Mouse (Mus musculus): Measurements from ENCODE around the gene Cacna2d4. TPM values are rescaled to one million over a fixed set of nuclear protein-coding genes. Genes with fewer than 3 reads are reported as not detected.

Gene Cacna2d4
- polyA plus RNA-seq, 1 experiment: 0.01 TPM

DNA sequence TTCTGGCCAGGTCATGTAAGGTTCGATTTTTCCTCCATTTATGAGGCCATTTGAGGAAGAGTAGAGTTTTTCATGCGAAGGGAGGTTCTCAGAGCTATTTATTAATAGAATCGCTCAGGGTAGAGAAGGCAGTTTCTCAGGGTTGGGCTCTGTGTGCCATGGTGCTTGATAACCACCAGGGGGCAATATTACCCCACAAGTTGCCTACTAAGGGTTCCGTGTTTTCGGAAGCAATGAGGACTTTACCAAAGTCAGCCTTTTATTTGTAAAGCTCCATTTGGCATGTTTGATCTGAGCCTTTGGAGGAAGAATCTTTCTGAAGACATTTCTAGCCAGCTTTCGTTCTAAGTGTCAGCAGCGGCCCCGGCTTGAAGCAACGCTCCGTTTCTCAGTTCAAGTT, 16.0 kb upstream of the Cacna2d4 start:
- no peak for DNase-seq (ENCODE audit: low read depth)

DNA sequence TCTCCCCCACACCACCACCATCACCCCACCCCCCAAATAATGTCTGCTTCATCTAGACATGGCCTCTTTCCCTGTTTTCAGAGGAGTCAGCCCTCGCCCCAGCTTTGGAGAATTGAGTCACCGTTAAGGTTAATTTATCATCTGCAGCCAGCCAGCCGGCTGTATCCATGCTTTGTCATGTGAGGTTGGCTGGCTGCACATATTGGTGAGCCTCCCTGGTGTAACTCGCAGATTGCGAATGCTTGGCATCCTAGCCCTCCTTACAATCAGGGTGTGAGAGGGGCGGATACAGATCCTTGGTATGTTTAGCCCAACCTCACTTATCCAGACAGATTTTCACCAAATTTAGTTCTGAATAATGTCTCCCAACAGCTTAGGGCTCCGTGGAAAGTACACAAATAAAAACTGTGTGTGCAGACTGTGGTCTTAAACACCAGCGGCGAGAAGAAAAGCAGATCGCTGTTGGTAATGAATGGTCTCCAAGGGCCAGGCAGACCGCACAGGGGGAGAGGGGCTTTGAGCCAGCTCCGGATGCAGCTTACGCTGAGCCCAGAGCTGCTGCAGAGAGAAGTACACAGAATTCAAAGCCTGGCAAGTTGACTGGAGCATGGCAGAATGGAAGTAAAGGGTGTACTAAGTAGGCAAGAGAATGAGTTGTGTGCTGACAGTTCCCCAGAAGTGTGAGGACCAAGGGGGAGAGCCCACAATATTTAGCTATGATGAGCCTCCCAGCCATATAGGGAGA, 11.7 kb upstream of the Cacna2d4 start:
- no peak for DNase-seq (ENCODE audit: low read depth)

DNA sequence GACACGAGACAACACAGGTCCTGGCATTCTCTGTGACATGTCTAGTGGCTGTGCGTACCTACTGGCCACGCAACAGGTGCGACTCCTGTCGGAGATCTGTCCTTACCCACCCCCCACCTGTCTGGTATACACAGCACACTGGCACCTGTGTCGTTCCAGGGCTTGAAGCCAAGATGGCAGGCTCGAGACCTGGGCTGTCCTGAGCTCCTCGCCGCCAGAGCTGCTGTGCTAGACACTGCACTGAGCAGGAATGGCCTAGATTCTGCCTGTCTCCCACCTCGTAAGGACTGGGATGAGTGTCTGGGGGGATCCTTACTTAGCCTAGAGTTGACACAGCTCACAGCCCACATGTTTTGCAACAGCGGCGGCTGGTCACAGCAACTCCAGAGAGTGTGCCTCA, 11.1 kb upstream of the Cacna2d4 start:
- no peak for DNase-seq (ENCODE audit: low read depth)

DNA sequence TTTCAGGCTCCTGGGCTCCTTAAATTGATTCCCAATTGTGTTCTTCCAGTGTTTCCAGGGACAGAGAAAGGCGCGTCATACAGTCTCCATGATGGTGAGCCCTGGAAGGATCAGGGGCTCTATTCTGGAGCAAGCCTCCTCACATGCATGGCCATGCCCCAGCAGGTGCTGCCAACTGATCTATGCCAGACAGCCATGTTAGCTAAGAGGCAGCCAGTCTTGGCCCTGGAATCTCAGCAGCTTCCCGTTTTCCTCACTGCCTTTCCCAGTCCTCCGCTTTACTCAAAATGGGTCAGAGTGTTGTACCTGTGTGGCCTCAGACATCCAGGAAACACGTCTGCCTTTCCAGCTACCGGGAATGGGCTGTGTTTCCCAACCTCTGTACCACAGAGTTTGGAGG, 10.6 kb upstream of the Cacna2d4 start:
- DNase-seq (ENCODE audit: low read depth): no peak

DNA sequence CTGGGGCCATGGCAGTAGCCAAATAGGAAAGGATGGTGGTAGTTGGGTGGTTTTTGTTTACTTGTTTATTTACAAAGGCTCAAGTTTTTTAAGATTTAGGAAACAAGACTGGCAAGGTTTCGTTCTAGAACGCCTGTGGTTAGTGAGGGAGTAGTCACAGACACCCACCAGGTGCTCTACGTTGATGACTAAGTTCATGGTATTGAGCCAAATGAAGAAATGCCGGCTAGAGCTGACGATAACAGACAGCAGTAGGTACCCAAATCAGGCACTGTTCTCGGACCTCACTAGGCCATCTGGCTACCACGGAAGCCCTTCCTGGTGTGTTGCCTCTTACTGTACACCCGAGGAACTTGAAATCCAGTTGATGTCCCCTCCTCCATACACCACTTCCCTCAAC, 9.3 kb upstream of the Cacna2d4 start:
- no peak for DNase-seq (ENCODE audit: low read depth)

DNA sequence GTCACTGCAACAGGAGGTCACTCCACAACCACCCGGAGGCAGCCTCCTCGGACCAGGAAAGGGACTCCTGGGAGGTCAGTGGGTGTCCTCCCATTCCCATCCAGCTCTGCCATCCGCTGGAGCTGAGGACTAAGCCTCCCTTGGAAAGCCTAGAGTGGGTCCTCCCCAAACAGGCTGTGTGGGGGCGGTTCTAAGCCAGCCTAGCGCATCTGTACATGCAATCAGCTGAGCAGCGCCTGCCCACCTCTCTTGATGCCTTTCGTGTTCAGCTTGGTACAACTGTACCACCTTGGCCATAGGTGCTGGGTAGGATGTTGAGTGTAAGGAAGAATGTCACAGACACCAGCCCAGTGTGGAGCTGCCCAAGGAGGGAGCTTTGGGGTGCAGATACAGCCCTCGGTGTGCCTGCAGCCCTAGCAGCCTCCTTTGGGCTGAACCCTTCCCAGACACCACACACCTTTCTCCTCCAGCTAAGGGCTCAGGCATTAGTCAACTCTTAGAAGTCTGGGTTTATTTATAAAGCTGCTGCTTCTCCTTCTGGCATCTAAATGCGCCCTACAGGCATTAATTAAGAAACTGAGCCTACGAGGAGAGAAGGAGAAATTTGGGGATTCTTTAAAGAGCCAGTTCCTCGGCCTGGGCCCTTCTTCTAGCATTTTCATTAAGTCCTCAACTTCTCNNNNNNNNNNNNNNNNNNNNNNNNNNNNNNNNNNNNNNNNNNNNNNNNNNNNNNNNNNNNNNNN, 7.3 kb upstream of the Cacna2d4 start:
- no peak for DNase-seq (ENCODE audit: low read depth)

DNA sequence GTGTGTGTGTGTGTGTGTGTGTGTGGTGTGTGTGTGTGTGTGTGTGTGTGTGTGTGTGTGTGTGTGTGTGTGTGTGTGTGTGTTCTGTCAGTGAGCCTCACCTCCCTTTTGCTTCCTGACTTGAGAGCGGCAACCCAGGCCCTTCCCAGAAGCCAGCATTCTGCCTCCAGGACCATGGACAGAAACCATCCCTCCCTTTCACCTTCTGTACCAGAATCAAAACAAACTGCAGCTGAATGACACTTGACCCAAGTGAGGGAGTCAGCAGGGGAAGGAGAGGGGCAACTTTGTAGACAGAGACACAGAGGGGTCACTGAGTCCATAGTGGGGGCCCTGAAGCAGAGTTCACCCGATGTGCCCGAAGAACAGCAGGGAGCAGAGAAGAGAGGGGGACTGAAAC, 3.3 kb upstream of the Cacna2d4 start:
- DNase-seq (ENCODE audit: low read depth): no peak

DNA sequence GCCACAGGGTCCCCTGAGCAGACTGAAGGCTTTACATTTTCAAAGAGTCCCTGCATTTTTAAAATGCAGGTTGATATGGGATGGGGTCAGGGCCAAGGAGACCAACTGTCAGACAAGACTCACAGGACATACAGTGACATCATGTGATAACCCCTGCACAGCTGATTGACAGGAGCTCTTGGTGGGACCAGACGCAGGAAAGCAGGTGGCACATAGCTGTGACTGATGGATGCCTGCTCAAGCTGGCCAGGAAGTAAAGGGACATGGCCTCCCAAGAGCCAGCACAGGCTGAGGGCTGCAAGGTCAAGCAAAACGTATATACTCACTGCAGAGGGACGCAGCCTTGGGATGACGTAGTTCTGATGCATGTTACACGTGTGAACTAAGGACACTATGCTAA, 885 bp upstream of the Cacna2d4 start:
- no peak for DNase-seq (ENCODE audit: low read depth)

DNA sequence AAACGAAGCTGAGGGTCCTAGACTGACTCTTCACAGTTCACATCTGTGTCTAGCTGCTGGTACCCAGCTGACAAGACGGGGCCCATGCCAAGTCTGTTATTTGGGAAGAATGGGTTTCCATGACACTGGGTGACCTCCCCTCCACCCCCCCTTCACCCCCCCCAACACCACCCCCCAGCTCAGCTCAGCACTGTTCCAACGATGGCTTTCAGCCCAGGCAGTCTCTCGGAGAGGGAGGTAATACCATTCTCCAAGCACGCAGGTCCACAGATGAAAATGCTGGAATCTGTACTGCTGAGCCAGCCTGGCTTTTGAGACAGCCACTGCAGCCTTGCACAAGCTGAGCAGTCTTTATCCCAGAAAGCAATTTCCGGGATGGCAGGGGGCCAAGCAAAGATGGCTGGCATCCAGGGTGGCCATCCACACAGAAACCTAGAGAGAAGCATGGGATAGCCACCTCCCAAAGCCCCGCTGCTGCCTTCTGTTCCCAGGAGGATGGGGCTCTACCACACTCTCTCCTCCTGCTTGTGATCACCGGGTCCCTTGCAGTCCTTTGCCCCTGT, 1.2 kb downstream of the Cacna2d4 start:
- DNase-seq (ENCODE audit: low read depth): no peak

DNA sequence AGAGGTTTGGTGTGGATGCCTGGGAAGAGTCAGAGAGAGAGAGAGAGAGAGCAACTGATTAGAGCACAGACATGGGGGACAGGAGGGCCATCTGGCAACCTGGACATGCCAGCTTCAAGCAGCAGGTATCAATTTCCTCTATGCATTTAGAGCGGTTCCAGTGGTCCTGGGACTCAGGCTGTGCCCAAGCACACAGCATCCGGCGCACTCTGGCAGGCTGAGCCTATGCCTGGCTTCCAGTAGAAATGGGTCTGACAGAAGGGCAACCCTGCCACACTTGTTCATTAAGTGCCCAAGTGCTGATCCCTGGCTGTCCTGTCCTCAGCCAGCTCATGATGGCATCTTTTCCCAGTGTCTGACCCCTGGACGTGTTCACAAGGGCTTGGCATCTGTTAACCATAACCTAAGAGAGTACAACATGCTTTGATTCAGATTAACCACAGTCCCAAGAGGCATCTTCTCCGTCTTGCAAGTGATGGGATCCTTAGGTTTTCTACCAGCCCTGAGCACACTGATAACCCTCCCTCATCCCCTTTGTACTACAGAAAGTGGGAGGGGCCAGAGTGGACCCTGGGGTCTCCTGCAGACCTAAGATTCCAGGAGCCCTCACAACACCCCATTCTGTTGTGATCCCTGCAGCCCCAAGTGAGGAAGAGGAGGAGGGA, 3.1 kb downstream of the Cacna2d4 start:
- DNase-seq (ENCODE audit: low read depth): no peak

DNA sequence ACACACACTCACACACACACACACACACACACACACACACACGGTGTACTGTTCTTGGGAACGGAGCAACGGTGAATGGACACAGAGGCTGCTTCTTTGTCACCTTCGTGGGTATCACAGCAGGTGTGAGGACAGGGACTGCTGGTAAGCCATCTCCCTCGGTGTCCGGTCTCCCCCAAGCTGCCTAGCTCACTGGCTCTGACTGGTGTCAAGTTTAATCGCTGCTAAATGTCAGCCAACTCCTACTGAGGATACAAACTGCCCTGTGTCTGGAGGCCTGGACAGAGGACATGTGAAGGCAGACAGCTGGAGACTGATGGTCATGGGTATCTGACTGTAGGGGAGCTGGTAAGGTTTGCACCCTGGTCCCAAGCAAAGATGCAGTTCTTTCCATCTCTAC, 3.9 kb downstream of the Cacna2d4 start:
- no peak for DNase-seq (ENCODE audit: low read depth)

DNA sequence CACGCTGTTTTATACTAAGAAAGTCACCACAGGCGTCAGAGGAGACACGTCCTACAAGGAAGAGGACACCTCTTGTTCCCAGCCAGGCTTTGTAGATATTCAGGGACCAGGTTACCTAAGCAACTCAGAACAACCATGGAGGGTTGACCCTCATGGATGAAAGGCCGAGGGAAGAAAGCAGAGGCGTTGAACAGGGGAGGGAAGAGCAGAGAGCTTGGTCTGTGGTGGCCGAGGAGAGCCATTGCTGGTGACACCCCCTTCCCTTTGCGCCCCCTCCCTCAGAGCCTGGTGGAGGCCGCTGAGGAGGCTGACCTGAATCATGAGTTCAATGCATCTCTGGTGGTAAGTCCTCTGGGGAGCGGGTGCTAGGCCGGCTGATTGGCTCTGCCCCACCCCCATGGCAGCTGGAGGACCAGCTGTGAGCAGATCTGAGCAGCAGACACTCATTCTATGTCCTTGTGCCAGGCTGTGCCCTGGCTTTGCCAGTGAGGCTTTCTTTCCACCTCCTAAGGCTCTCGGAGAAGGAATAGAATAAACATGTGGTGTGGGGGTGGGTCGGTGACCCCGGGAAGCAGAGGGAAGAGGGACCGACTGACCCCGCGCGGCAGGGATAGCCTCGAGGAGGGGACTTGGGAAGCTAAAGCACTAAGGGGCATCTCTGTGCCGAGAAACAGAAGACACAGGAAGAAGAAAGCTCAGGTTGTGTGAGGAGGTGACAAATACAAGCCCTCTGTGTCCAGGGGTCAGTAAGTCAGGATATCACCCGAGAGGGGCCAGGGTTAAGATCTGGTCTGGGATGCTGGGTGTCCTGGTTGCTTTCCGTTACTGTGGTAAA, 4.8 kb downstream of the Cacna2d4 start:
- no peak for DNase-seq (ENCODE audit: low read depth)

DNA sequence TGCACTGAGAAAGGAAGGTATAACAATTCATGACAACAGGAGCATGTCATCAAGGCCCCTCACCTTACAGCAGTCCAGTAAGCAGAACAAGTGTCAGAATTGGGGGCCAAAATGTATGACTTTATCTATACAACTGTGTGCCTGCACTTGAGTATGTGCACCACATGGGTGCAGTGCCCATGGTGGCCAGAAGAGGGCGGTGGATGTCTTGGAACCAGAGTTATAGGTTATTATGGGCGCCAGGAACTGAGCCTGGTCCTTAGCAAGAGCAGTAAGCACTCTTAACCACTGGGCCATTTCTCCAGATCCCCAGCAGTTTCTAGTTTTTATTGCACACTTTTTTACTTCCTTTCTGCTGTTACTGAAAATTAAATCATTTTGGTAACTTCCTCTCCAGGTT, 9.8 kb downstream of the Cacna2d4 start:
- no peak for DNase-seq (ENCODE audit: low read depth)

DNA sequence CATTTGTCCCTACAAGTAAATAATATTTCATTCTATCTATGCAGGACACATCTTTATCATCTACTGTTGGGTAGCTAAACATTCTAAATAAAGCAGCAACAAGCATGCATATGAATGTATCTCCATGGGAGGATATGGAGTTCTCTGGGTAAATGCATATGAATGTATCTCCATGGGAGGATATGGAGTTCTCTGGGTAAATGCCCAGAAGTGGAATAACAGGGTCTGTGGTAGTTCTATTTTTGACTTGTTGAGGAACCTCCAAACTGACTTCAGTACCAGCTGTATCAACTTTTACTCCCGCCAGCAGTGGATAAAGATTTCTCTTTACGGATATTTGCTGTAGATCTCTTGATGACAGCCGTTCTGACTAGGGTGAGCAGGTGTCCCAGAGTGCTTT, 12.3 kb downstream of the Cacna2d4 start:
- no peak for DNase-seq (ENCODE audit: low read depth)

DNA sequence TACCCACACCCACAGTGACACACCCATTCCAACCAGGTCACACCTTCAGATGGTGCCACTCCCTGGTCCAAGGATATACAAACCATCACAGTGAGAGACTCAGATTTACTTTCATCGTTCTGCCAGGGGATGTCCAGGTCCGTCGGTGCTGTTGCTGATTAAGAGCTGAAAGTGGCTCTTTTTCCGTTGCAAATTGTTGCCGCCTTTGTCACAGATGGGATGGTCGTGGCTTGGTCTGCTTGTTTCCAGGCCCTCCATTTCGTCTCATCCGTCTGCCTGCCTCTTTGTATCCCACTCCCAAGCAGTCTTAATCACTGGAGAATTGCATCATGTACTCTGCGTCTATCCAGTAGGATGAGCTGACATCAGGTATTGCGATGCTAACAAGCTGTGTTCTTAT, 13.4 kb downstream of the Cacna2d4 start:
- no peak for DNase-seq (ENCODE audit: low read depth)

DNA sequence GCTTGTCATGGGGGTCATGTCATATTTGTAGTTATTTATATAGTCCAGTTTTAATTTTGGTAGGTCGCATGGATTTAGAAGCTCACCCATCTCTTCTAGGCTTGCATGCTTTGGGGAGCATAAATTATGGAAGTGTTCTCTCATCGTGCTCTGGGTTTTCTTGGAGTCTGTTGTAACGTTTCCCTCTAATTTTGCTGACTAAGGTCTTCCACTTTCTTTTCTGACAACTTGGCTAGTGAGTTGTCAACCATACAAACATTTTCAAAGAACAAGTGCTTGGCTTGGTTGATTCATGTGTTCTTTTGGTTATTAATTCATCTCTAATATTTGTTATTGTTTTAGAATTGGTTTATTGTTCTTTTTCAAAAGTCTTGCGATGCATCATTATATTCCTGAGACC, 15.4 kb downstream of the Cacna2d4 start:
- no peak for DNase-seq (ENCODE audit: low read depth)

DNA sequence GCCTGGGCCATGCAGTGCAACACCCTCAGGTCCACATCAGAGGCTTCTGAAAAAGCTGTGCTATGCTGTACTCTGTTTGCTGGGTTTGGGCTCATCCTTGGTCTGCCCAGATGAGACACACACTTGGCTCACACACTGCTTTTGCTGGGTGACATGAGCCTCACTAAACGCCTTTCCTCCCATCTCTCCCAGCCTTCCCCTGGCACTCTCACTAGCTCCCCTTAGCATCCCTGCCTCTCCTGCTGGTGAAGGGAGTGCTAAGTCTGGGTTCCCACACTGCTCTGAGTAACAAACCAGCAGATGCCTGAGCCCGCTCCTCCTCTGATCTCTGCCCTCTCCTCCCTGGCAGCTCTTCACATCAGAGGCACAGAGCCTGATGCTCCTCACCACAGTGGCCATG, 40.4 kb downstream of the Cacna2d4 start:
- no peak for DNase-seq (ENCODE audit: low read depth)

DNA sequence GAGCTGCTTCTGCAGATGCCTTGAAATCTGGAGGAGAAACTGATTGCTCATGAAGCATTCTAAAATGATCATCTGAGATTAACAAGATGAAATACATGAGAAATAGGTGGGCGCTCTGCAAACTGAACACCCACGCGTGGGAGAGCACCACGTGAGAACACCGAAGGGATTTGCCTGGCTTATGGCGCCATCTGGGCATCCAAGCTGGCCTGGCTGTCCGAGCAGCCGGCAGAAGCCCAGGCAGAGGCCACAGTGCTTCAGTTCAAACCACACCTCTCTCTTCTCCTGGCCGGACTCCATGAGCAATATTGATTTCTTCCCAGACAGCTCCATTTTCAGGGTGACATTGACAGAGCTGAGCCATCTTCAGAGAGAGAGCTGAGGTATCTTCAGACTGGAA, 44.4 kb downstream of the Cacna2d4 start:
- no peak for DNase-seq (ENCODE audit: low read depth)

DNA sequence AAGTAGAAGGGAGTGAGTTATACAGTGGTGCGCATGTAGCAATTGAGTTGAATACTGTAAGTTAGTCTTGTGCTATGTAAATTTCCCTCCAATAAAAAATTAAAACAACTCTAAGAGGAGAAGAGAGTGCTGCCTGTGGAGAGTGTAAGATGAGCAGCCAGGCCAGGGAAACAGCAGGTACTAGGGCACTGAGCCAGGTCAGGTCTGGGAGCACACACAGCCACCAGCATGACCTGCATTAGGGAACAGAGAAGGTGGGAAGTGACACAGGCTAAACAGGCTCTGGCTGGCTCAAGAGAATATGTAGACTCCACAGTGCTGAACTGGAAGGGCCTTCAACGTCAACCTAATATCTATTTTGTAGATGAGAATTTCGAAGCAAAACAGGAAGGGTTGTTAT, 65.0 kb downstream of the Cacna2d4 start:
- no peak for DNase-seq (ENCODE audit: low read depth)

DNA sequence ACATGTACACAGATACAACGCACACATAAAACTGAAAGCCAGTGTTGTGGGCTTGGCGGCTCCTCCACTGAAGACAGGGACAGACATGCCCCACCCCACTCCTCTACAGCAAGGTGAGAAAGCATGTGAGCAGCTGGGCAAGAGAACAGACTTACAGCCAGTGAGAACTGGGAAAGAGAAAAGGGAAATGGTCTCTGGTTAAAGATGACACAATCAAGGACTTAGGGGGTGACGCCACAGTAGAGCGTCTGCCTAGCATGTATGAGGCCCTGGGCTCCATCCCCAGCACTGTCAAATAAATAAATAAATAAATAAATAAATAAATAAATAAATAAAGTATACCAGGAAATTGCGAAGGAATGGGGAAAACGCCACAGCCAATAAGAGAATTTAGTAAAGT, 67.0 kb downstream of the Cacna2d4 start:
- no peak for DNase-seq (ENCODE audit: low read depth)

DNA sequence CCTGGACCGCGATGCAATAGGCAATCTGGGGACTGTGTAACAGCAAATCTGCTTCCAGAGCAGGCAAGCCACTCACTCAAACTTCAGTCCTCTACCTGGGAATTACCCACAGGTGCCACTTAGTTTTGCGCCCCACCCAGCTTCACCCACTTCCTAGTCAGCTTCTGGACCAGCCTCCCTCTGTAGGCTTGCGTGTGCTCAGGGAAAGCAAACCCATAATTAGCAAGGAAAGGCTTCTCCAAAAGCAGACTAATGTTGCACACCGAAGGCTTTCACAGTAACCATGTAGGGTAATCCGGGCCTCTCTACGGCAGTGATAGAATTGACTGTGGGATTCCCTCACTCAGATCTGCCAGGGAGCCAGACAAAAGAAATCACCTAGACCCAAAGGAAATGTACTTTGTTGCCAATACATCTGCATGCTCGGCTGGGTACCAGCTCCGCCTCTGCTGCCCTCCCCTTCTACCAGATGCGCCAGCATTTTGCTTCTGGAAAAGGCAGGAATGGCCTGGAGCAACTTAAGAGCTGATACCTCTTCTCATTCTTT, 71.6 kb downstream of the Cacna2d4 start:
- no peak for DNase-seq (ENCODE audit: low read depth)

DNA sequence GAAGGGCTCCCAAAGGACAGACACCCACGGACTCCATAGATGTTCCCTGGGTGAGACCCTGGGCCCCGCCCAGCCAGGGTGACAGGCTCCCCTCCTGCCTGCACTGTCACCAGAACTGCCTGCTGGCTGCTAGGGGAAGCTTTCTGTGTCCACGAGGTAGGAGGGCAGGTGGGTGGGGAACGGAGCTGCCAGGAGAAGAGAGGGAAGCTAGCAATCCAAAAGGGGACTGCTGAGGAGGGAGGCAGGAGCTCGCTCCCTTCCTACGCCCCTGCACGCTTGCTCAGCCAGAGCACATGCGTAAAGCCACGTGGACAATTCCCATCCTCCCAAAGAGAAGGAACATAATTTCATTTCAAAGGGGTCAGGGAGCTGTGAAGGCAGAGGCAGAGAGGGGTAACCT, 73.8 kb downstream of the Cacna2d4 start:
- no peak for DNase-seq (ENCODE audit: low read depth)
